ENCODE assay signal across 25 mouse cellular contexts in genomic region chr13:96465315-96465714, GRCm38 (mm10). TPM values are rescaled to one million over a fixed set of nuclear protein-coding genes. Genes with fewer than 3 reads are reported as not detected.
DNase-seq lines count a peak whose midpoint lies in the region; ATAC-seq and TF ChIP-seq lines count a peak whose summit lies in the region.
"Had no signal": no experiment of that assay in that cellular context is flagged by ENCODE, and none has a peak within 500 bp of the region (broad histone marks: within the 10 kb centered on the region; RNA-seq: fewer than 3 reads in every experiment).

No protein-coding gene starts in this region.

- no peak overlapping the region for H3K27ac ChIP-seq in kidney, embryonic 14.5 days (ENCODE audit: low read depth, low read length)
- no peak overlapping the region for H3K27ac ChIP-seq in gastrocnemius, adult 2 months
- H3K27ac ChIP-seq: embryonic facial prominence, embryonic 12.5 days; heart, embryonic 13.5 days; hindbrain, embryonic 12.5 days had no signal

- 43% methylated on average over 5 of the region's 5 CpGs for WGBS in kidney, embryonic 14.5 days

- no peak overlapping the region for H3K4me2 ChIP-seq in kidney, embryonic 14.5 days (replicated peaks; ENCODE audit: low read depth, low read length)
- H3K4me2 ChIP-seq: embryonic facial prominence, embryonic 12.5 days; heart, embryonic 13.5 days; hindbrain, embryonic 12.5 days had no signal

- no peaks in the 10 kb centered on the region for H3K4me1 ChIP-seq in kidney, embryonic 14.5 days (ENCODE audit: control insufficient read depth, insufficient read depth, low read length)
- H3K4me1 ChIP-seq: embryonic facial prominence, embryonic 12.5 days; heart, embryonic 13.5 days; hindbrain, embryonic 12.5 days had no signal

- no peak for TF ChIP-seq CTCF in gastrocnemius, adult 2 months (IDR thresholded peaks at IDR 0.05)

- no peaks in the 10 kb centered on the region for H3K27me3 ChIP-seq in kidney, embryonic 14.5 days (ENCODE audit: control insufficient read depth, insufficient read depth, low read length)
- H3K27me3 ChIP-seq: embryonic facial prominence, embryonic 12.5 days; heart, embryonic 13.5 days; hindbrain, embryonic 12.5 days had no signal

- ATAC-seq in kidney, embryonic 14.5 days (ENCODE audit: low FRiP score, low TSS enrichment) = no peak
- ATAC-seq: forebrain, embryonic 16.5 days; hindbrain, embryonic 16.5 days; inflammation-experienced regulatory T-cells, adult 6 months; intestine, postnatal 0 days had no signal

- H3K9ac ChIP-seq in kidney, embryonic 14.5 days (ENCODE audit: low read depth, low read length) = no peak overlapping the region
- H3K9ac ChIP-seq: embryonic facial prominence, embryonic 12.5 days; heart, embryonic 13.5 days; hindbrain, embryonic 12.5 days had no signal

- peak; percentile 47 for DNase-seq in adrenal gland, postnatal 14 days
- DNase-seq in adrenal gland, adult 8-10 months = no peak
- peak; percentile 2 for DNase-seq in retina, embryonic 14.5 days (ENCODE audit: low spot score)
- DNase-seq in retina, postnatal 1 day = no peak
- peak; percentile 71 for DNase-seq in ZHBTc4 (ENCODE audit: low read depth, low spot score)
- no peak for DNase-seq in gastrocnemius, adult 2 months
- DNase-seq: cerebellum, adult 2 months; cerebellum, postnatal 10 days; gastrocnemius, postnatal 25 days; heart, postnatal 4 days had no signal

- H3K4me3 ChIP-seq in kidney, embryonic 14.5 days (ENCODE audit: low read length) = no peak overlapping the region
- H3K4me3 ChIP-seq in gastrocnemius, adult 2 months = no peak overlapping the region
- H3K4me3 ChIP-seq: embryonic facial prominence, embryonic 12.5 days; heart, embryonic 13.5 days; hindbrain, embryonic 12.5 days had no signal

- intact Hi-C loops in gastrocnemius, adult 2 months (cut with DNase I) = no loop called here

- no peaks in the 10 kb centered on the region for H3K36me3 ChIP-seq in kidney, embryonic 14.5 days (ENCODE audit: control insufficient read depth, insufficient read depth, low read length)
- H3K36me3 ChIP-seq: embryonic facial prominence, embryonic 12.5 days; heart, embryonic 13.5 days; hindbrain, embryonic 12.5 days had no signal

- no peaks in the 10 kb centered on the region for H3K9me3 ChIP-seq in kidney, embryonic 14.5 days (ENCODE audit: control insufficient read depth, low read length)
- H3K9me3 ChIP-seq: embryonic facial prominence, embryonic 12.5 days; heart, embryonic 13.5 days; hindbrain, embryonic 12.5 days had no signal

RNA-seq across cellular contexts. Expression of gene Ankdd1b, which starts 5.7 kb away (rescaled TPM):
- total RNA-seq in adrenal gland, postnatal 14 days (2021) = 0.83 and 1.1 TPM in 2 replicates
- 1 to 10 TPM in 2 of 4 experiments, under 1 TPM in 2; 0.62 to 1.2 (median 0.86) TPM for total RNA-seq in adrenal gland, adult 8-10 months (2022)
- polyA plus RNA-seq in kidney, embryonic 14.5 days (2014; fragmentation: Nextera tagmentation; extraction: Ambion mirVana) = 0.28 TPM in 1 of 2 replicates, not detected in the other
- total RNA-seq in gastrocnemius, adult 2 months (2021) = under 1 TPM; 0.17 to 0.18 TPM
- total RNA-seq: gastrocnemius, postnatal 25 days; granulocyte monocyte progenitor cell, adult 5-6 weeks had no signal
- polyA plus RNA-seq: C2C12; forebrain, embryonic 11.5 days; forebrain, embryonic 16.5 days; inflammation-experienced regulatory T-cells, adult 6 months had no signal

RNA-seq across cellular contexts. Expression of gene Gm17622, which starts 25.2 kb away (rescaled TPM):
- not detected in 2 replicates for total RNA-seq in adrenal gland, postnatal 14 days (2021)
- total RNA-seq in adrenal gland, adult 8-10 months (2022) = not detected
- not detected in 2 replicates for polyA plus RNA-seq in kidney, embryonic 14.5 days (2014; fragmentation: Nextera tagmentation; extraction: Ambion mirVana)
- total RNA-seq in gastrocnemius, adult 2 months (2021) = not detected
- total RNA-seq: adrenal gland, postnatal 36 days; gastrocnemius, adult 18-20 months; gastrocnemius, postnatal 25 days; granulocyte monocyte progenitor cell, adult 5-6 weeks; heart, postnatal 4 days; MEL had no signal
- polyA plus RNA-seq: C2C12; cerebellum, adult 2 months; embryonic facial prominence, embryonic 12.5 days; forebrain, embryonic 11.5 days; forebrain, embryonic 16.5 days; heart, embryonic 13.5 days; heart, postnatal 0 days; hindbrain, embryonic 12.5 days; hindbrain, embryonic 16.5 days; inflammation-experienced regulatory T-cells, adult 6 months; intestine, postnatal 0 days had no signal

Comparison
In these comparisons a context has a peak if more than half of its experiments do, and no peak if none do; other contexts are left out.
1. DNase-seq: peak in adrenal gland, postnatal 14 days (single experiment), retina, embryonic 14.5 days (single experiment) and ZHBTc4 (single experiment); none in adrenal gland, adult 8-10 months (single experiment), retina, postnatal 1 day (single experiment) and gastrocnemius, adult 2 months (single experiment).